Mouse (Mus musculus) kidney, adult 2 months (tissue): ENCODE results near the gene Thpo. TPM values are rescaled to one million over a fixed set of nuclear protein-coding genes. Genes with fewer than 3 reads are reported as not detected.
A peak's percentile ranks its signal among the peaks of the same experiment; 100 is the strongest.

Experiments used
- DNase-seq: peaks from one replicate; pipeline ENCODE4 v3.0.0; 2021
- H3K27ac ChIP-seq: fragments of 200-500 bp; 2 replicates; pipeline ENCODE4 v1.5.1; 2012; ENCODE audit warnings: low read depth, low read length, control low read depth, inconsistent platforms; ENCODE audit not compliant: insufficient read depth
- H3K27me3 ChIP-seq: fragments of 200-500 bp; replicated peaks from 2 replicates; pipeline ENCODE4 v1.6.1; 2012; ENCODE audit warnings: mild to moderate bottlenecking, moderate library complexity, low read length, inconsistent platforms; ENCODE audit not compliant: control insufficient read depth, insufficient read depth
- H3K36me3 ChIP-seq: fragments of 200-500 bp; 2 replicates; pipeline ENCODE4 v1.6.1; 2012; ENCODE audit warnings: mild to moderate bottlenecking, moderate library complexity, low read length, inconsistent platforms; ENCODE audit not compliant: control insufficient read depth, insufficient read depth
- H3K4me1 ChIP-seq: fragments of 200-500 bp; 2 replicates; pipeline ENCODE4 v1.6.1; 2011; ENCODE audit warnings: low read length; ENCODE audit not compliant: control insufficient read depth, insufficient read depth
- H3K4me3 ChIP-seq: fragments of 200-500 bp; 2 replicates; pipeline ENCODE4 v1.5.1; 2011; ENCODE audit warnings: mild to moderate bottlenecking, low read depth, low read length, control low read depth; ENCODE audit not compliant: insufficient read depth
- CTCF ChIP-seq: fragments of 200-500 bp; conservative IDR thresholded peaks from 2 replicates; pipeline ENCODE4 v1.5.1; 2011; ENCODE audit warnings: low read depth, mild to moderate bottlenecking, control low read depth, low read length, moderate library complexity, mixed read lengths; ENCODE audit not compliant: insufficient read depth, insufficient read length
- POLR2A ChIP-seq: fragments of 200-500 bp; IDR thresholded peaks from one replicate; pipeline ENCODE4 v1.6.1; 2011; ENCODE audit warnings: low read depth, low read length, control low read depth
- WGBS: fragments of 180-500 bp; shearing (Covaris S2); methylation state at CpG from one replicate; pipeline ENCODE4 v1.1.7; 2018; 5-methylcytosine and 5-hydroxymethylcytosine counted together
- polyA plus RNA-seq: library from polyadenylated mRNA; depleted of rRNA; stranded (reverse); fragments of >200 nt; gene quantifications from 2 replicates; pipeline ENCODE4 v1.2.3, GENCODE M21; 2012

Thpo gene
- polyA plus RNA-seq, 1 experiment = 17.1 TPM

DNA sequence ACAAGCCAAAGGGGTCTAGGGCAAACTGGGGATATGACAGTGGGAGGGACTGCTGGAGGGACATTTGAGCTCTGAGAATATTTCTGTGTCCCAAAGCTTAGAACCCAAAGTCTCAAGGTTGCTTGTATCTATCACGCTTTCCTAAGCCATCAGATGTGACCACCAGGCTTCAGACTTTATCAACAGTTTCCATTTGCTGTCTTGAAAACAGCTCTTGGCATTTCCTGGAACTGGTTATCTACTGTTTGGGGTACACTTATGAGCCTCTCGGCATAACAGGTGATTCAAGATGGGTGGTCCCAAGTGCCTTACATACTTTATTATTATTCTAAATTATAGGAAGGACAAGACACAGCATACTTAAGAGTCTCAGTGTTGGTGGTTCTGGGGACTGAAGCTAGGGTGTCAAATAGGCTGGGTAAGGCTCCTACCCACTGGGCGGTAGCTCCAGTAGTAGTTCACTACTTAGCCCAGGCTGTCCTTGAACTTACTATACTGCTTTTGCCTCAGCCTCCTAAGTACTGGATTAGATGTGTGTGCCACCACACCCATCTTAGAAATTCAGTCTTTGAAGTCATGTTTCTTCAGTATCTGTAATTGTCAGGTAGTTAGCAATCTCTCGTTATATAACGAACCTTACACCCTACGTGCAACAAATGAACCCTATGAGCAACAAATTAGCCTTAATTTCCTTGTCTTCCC is 30.5 kb downstream of the Thpo start:
- H3K4me1 ChIP-seq = no peaks in the 10 kb centered on the region
- TF ChIP-seq CTCF (no peak), POLR2A (no peak)
- 91% methylated on average over 6 of the region's 6 CpGs for WGBS
- no peak overlapping the region for H3K27ac ChIP-seq
- DNase-seq = no peak
- no peaks in the 10 kb centered on the region for H3K27me3 ChIP-seq
- no peak overlapping the region for H3K4me3 ChIP-seq
- H3K36me3 ChIP-seq = no peaks in the 10 kb centered on the region

DNA sequence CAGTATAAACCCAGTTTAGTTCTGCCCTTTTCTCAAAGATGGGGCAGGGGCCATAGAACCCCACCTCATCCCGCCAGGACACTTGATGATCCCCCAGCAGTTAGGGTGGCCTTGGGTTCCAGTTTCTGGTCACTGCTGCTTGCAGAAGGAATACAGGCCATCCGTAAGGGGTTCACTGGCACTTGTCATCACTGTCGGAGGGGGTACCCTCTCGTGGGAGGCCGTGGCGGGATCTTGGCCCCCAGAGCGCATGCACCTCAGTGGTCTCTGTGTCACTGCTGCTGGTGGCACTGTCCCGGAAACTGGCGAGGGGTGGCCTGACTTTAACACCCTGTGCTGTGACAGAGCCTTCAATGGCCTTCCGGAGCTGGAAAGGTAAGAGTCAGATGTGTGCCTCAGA is 31.2 kb downstream of the Thpo start:
- Histone ChIP-seq H3K27ac (no peak overlapping the region), H3K27me3 (no peaks in the 10 kb centered on the region), H3K36me3 (no peaks in the 10 kb centered on the region), H3K4me3 (no peak overlapping the region), H3K4me1 (no peaks in the 10 kb centered on the region)
- 98% methylated on average over 10 of the region's 10 CpGs for WGBS
- no peak for TF ChIP-seq POLR2A
- no peak for TF ChIP-seq CTCF
- no peak for DNase-seq

DNA sequence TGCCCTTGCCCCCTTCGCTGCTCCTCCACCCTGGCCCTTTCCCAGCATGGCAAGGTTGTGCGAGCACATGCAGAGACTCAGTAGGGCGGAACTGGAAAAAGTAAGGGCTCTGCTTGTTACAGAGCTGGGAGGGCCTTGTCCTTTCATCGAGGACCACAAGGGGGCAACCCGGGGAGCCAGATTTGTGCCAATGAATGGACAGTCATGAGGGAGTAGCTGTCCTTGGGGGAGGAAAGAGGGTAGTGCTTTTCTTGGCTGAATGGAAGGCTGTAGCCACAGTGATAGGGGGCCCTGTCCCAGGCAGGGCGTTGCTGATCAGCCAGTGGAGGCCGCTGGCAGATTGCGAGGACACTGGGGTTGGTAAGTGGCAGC is 31.8 kb downstream of the Thpo start:
- peak; percentile 78 for DNase-seq
- Histone ChIP-seq H3K27ac (no peak overlapping the region), H3K4me1 (no peaks in the 10 kb centered on the region), H3K4me3 (no peak overlapping the region), H3K27me3 (no peaks in the 10 kb centered on the region), H3K36me3 (no peaks in the 10 kb centered on the region)
- 20% methylated on average over 8 of the region's 8 CpGs for WGBS
- no peak for TF ChIP-seq POLR2A
- TF ChIP-seq CTCF = peak; percentile 65

DNA sequence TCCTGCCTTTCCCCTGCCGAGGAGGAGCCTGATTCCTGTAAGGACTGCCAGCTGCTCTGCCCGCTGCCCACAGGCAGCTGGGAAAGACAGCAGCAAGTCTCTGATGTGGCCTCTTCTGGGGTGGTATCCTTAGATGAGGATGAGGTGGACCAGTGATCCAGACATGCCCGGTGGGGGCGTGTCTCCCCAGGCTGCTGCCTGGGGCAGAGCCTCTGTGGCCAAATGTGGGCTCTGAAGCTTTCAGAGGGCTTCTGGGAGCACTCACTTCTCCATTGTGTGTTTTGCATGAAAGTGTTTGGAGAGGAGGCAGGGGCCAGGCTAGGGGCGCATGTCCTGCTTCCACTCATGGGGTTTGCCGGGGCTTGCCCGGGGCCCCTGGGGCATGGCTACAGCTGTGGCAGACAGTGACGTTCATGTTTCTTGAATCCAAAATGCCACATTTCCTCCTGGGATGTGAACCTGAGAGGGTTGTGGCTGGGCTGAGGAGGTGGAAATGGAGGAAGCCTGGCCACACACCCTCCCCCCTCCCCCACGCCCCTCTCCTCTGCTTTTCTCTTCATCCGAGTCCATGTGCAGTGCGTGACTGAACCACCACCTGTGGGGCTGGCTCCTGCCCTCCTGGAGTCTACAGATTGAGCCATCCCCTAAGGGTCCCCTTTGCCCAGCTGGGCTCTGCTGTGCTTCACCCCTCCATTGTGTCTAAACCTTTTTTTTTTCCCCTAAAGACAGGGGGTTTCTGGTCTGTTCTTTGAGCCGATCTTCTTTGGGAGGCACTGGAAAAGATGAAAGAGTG is 32.4 kb downstream of the Thpo start:
- Histone ChIP-seq H3K4me1 (no peaks in the 10 kb centered on the region), H3K27me3 (no peaks in the 10 kb centered on the region), H3K36me3 (no peaks in the 10 kb centered on the region), H3K4me3 (no peak overlapping the region), H3K27ac (no peak overlapping the region)
- no peak for DNase-seq
- TF ChIP-seq CTCF = no peak
- no peak for TF ChIP-seq POLR2A
- WGBS = 49% methylated on average over 11 of the region's 12 CpGs

DNA sequence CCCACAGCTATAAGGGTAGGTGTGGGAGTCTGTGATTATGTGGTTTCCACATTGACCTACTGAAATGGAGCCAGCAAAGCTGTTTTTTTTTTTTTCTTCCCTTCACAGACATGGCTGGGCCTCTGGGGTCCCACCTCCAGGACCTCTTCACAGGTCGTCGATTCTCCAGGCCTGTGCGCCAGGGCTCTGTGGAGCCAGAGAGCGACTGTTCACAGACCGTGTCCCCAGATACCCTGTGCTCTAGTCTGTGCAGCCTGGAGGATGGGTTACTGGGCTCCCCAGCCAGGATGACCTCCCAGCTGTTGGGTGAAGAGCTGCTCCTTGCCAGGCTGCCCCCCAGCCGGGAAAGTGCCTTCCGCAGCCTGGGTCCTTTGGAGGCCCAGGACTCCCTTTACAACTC is 33.0 kb downstream of the Thpo start:
- Histone ChIP-seq H3K27me3 (no peaks in the 10 kb centered on the region), H3K36me3 (no peaks in the 10 kb centered on the region), H3K4me1 (no peaks in the 10 kb centered on the region), H3K4me3 (no peak overlapping the region), H3K27ac (no peak overlapping the region)
- WGBS = 56% methylated on average over 7 of the region's 7 CpGs
- TF ChIP-seq POLR2A (no peak), CTCF (no peak)
- DNase-seq = no peak

DNA sequence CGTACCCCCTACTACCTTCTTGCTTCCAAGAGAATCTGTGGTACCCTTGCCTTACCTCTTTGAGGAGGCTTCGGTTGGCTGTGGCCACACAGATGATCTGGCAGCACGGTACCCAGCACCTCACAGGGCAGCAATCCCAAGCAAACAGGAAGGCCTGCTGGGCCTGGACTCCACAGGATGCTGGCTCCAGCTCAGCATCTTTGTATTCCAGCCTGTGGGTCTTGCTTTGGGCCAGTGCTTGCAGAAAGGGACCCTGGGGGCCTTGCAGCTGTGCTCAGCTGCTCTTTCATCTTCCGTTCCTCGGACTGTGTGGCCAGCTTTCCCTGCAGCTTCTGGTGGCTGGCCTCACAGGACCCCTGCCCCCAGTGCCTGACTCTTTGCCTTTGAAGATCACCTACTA is 34.3 kb downstream of the Thpo start:
- Histone ChIP-seq H3K27me3 (no peaks in the 10 kb centered on the region), H3K36me3 (no peaks in the 10 kb centered on the region), H3K4me3 (no peak overlapping the region), H3K4me1 (no peaks in the 10 kb centered on the region), H3K27ac (no peak overlapping the region)
- TF ChIP-seq CTCF (no peak), POLR2A (no peak)
- 74% methylated on average over 5 of the region's 5 CpGs for WGBS
- no peak for DNase-seq

DNA sequence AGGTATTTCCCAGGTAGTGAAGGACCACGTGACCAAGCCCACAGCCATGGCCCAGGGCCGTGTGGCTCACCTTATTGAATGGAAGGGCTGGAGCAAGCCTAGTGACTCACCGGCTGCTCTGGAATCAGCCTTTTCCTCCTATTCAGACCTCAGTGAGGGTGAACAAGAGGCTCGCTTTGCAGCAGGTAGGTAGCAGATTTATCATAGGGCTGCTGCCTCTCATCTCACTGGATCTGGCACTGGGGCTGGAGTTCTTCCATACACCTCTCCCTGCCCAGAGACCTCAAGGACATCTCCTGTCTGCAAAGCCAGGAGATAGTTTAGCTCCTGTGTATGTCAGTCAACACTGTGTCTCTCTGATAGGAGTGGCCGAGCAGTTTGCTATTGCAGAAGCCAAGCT is 35.0 kb downstream of the Thpo start:
- H3K27me3 ChIP-seq = no peaks in the 10 kb centered on the region
- H3K4me1 ChIP-seq = no peaks in the 10 kb centered on the region
- H3K27ac ChIP-seq = no peak overlapping the region
- DNase-seq = no peak
- WGBS = 92% methylated on average over 5 of the region's 5 CpGs
- TF ChIP-seq POLR2A (no peak), CTCF (no peak)
- H3K36me3 ChIP-seq = no peaks in the 10 kb centered on the region
- H3K4me3 ChIP-seq = no peak overlapping the region
